Mouse (Mus musculus) kidney, postnatal 25 days (tissue): ENCODE data around the gene 4933415A04Rik.
A peak's percentile ranks its signal among the peaks of the same experiment; 100 is the strongest.

Experiments used
- DNase-seq, 2 experiments: peaks; one replicate each; pipeline ENCODE4 v3.0.0; 2021; ENCODE audit warnings: mixed read lengths in 2 of 2

4933415A04Rik gene

DNA sequence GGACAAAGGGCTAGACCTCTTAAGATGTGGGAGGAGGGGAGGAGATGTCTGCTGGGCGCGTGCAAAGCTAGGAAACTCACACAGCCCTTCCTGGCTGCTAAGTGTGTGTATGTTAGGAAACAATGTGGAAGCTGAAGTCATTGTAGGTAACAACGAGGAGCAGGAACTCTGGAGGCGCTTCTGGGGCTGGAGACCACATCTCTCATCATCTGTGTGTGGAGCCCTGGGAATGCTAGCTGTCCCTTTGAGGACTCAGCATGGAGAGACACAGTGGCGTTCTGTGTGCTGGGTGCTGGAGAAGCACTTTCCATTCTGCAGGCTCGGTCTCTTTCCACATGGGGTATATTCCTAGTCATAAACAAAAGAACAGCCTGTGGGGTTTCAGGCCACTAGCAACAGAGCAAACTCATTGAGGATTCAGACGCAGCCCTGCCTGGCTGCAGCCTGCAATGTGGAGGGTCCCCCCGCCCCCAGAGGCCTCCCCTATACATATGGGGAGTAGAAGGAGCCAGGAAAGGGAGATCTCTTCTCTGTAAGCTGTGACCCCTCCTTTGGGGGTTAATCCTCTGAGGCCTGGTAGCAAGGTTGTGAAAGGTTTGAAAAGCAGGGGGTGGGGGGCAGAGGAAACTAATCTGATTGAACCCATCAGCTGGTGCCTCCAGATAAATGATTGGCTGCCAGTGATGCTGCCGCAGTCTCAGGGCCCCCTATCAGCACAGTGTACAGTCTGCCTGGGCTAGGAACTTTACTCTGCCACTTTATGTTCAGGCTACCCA lies 11.3 kb upstream of the 4933415A04Rik start:
- DNase-seq, result no peak

- DNase-seq, result no peak
These were observed 8.9 kb upstream of the 4933415A04Rik start for GRCm38 (mm10) chr11:43577713-43578478.

- DNase-seq, result no peak
These were observed 1.4 kb upstream of the 4933415A04Rik start for GRCm38 (mm10) chr11:43585211-43586005.

DNA sequence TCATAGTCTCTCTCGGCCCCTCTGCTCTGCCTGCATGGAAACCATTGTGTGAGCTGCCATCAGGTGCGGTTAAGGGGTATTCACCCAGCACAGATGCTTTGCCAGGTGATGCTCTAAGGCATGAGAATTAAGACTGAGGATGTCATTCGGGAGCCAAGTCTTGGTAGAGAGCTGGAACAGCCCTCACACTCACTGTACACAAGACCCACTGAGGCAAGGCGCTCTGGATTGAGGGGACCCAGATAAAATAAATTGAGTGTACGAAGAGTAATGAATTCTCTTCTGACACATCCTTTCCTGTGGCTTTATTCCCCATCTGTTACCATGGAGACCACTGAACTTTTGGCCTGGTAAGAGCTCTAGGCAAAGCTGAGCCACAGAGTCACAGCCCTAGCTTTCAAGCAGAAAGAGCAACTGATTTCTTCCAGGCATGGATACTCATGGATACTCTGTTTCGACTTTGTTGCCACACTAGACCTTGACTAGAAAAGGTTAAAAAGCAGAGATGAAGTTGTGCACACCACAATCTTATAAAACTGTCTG lies 2.8 kb downstream of the 4933415A04Rik start:
- DNase-seq, result no peak

DNA sequence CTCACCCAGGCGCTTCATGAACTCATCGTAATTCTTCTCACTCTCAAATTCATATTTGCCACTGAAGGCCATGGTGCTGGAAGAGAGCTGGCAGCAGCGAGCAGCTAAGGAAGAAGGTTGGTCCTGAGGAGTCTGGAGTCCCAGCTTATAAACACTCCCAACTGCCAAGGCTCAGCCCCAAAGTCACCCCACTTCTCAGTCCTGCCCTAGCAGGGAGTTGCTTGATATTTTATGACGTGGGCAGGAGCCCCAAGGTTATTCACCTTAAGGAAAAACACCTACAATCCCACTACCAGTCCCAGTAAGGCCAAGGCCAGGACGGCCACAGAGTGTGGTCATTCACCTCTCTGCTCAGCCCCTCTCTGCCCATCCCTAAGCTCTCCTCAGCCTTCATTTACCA lies 14.6 kb downstream of the 4933415A04Rik start, which contains the start of gene Fabp6:
TSS of gene Fabp6 (minus strand) at position 101 of the 400 bp plus-strand sequence.
- DNase-seq, result no peak

DNA sequence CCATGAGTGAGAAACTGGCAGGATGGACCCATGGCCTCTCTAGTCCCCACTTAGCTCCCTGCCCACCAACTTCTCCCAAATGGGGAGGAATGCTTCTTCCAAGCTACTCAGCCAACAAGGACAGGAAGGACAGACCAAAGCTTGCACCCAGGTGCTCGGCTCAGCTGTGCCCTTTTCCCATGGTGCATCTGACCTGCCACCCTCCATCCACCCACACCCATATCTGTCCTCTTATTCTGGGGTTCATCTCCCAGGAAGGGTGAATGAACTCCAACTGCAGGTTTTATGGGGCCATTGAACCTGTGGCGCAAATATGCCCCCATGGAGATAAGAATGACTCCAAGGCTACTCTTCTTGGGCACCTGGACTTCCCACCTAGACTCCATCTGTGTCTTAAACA lies 17.4 kb downstream of the 4933415A04Rik start:
- no peak for DNase-seq

DNA sequence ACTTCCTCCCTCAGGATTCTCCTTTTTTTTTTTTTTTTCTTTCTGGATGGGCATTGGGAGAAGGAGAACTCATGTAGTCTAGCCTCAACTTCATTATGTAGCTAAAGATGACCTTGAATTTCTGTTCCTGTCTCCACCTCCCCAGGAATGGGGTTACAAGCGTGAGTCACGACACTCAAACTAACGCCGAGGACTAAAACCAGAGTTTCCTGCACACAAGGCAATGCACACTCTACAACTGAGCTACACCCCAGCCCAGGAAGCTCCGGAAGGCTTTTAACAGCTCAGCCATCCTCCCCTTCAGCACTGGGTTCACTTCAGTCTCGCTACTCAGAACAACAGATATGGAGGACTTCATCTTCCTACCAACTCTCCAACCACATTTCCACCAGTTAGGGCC lies 18.1 kb downstream of the 4933415A04Rik start:
- DNase-seq, result no peak

- DNase-seq, result no peak
These were observed 19.0 kb downstream of the 4933415A04Rik start for GRCm38 (mm10) chr11:43605859-43606258.

DNA sequence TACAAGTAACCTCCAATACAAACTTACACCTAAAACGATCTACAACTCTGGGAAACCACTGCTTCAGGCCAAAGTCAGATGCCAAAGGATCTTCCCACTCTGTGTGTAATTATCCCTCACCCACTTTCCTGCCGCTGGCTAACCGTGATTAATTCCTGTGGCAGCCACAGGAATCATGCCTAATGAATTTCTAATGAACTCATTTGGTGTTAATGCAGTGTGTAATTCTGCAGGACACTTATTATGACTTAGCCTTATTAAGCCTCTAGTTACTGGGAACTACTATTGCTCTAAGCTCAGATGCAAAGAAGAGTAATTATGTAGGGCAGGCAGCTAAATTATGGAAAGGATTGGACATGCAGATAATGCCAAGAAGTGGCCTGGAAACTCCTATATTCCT lies 21.6 kb downstream of the 4933415A04Rik start:
- DNase-seq, result no peak

DNA sequence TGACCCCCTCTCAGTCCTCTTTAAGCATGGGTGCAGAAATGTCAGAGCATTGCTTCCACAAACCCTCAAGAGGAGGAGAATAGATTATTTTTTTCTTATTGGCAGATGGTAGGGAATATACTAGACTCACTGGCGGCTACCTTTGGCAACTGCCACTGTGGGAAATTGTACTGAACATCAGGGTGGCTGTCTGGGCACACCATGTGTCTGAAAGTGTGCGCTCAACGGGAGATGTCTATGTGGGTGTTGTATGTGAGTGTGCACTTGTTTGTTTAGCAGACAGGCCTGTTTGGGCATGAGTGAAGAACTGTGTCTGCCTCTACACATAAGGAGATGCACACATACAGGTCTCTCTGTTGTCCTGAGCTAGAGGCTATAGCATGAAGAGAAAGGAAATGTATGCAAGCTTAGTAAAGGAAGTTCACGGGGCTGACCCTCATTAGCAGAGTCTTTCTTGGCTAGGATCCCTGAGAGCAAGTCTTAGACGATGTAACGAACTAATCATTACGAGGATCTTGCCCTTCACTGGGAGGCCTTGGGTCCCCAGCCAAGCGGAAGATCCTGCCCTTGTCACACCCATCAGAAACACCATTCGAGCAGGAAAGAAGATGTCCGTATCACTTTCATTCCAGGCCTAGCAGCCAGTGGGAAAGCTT lies 23.3 kb downstream of the 4933415A04Rik start:
- DNase-seq, result no peak

DNA sequence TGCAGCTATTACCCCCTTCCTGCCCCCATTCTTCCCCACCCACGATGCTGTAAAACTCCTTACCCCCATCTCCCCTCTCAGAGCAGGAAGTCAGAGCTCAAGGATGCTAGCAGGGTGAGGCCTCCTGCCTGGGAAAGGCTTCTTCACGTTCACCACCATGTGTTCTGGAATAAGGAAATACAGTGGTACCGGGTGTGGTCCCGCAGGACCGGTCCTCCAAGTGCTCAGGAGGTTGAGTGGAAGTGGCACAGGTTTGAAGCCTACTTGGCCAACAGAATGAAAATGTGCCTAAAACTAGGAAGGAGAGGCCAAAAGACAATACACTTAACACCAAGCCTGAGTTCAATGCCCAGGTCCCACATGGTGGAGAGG lies 23.8 kb downstream of the 4933415A04Rik start:
- DNase-seq, result no peak

- DNase-seq, result peak; percentile 82 to 95
These were observed 26.1 kb downstream of the 4933415A04Rik start for GRCm38 (mm10) chr11:43612834-43613488.

DNA sequence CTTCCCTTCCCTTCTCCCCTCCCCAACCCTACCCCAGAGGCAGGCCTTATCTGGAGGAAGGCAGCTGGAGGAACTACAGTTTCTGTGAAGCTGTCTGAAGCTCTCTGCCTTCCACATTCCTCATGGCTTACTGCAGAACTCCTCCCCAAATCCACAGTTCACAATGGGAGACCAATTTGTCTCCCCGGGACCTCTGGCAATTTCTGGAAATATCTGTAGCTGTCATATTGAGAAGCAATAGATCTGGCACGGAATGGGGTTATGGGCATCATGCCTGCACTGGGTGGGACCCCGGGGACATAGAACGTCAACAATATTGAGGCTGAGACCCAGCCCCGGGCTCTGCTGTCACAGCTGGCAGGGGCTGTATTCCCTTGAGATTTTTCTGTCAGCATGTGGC lies 31.1 kb downstream of the 4933415A04Rik start:
- DNase-seq, result no peak

GRCm38 (mm10) chr11:43618403-43618802 lies 31.6 kb downstream of the 4933415A04Rik start:
- no peak for DNase-seq

- DNase-seq, result peak; percentile 70 to 79
These were observed 34.9 kb downstream of the 4933415A04Rik start for GRCm38 (mm10) chr11:43621769-43622168.

DNA sequence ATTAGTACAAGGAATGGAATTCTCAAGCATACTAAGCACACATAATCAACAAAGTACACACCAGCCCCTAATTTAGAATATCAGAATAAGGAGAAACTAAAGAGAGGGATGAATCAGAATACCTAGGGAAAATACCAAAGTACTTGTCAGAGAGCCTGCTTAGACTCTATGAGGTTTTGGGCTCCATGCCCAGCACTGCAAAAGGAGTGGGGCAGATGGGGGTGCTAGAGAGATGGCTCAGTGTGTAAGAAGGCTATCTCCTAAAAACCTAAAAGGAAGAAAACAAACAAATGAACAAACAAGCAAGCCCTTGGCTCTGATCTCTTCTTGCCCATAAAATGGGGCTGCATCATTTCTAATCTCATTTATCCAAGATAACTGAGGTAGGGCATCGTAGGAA lies 37.5 kb downstream of the 4933415A04Rik start:
- DNase-seq, result no peak

- DNase-seq, result peak; percentile 89
These were observed 39.6 kb downstream of the 4933415A04Rik start for GRCm38 (mm10) chr11:43626300-43626926.

GRCm38 (mm10) chr11:43626927-43627645 lies 40.2 kb downstream of the 4933415A04Rik start:
- no peak for DNase-seq

DNA sequence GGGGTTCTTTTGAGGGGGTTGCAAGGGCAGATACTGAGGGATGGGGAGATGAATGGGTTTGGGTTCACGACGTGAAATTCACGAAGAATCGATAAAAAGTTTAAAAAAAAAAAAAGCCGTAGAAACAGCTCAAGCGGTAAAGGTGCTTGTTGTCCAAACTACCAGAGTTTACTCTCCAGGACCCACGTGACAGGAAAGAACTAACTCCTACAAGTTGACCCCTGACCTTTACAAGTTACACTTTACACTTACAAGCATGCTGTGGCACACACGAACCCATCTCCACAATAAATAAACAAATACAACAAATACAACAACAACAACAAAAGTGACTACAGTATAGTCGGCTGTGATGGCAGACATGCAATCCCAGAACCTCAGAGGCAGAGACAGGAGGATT lies 44.8 kb downstream of the 4933415A04Rik start:
- DNase-seq, result no peak

- no peak for DNase-seq
These were observed 45.7 kb downstream of the 4933415A04Rik start for GRCm38 (mm10) chr11:43632566-43632965.

DNA sequence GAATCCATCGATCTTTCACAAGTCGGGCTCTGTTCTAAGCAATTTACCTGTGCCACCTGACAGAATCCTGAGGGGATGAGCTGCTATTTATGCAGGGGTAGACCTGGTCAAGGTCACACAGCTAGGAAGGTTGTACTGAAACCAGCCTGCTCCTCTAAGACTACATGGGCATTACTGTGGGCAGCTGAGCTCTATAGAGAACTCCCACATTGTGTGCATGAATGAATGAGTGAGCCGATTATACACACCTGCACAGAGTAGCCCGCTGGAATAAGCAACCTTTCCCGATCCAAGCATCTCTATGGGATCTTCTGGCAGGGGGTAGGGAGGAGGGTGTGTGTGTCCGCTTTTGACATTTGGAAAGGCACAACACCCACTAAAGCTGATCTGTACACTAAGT lies 46.3 kb downstream of the 4933415A04Rik start:
- no peak for DNase-seq
